Mouse (Mus musculus) brain, embryonic 18.5 days (tissue): ENCODE measurements around the gene Zmynd11.

ENCODE experiments used
- DNase-seq: peaks from one replicate; pipeline ENCODE4 v3.0.0-alpha.2; 2012; ENCODE audit warnings: low read depth, low spot score

Gene Zmynd11

DNA sequence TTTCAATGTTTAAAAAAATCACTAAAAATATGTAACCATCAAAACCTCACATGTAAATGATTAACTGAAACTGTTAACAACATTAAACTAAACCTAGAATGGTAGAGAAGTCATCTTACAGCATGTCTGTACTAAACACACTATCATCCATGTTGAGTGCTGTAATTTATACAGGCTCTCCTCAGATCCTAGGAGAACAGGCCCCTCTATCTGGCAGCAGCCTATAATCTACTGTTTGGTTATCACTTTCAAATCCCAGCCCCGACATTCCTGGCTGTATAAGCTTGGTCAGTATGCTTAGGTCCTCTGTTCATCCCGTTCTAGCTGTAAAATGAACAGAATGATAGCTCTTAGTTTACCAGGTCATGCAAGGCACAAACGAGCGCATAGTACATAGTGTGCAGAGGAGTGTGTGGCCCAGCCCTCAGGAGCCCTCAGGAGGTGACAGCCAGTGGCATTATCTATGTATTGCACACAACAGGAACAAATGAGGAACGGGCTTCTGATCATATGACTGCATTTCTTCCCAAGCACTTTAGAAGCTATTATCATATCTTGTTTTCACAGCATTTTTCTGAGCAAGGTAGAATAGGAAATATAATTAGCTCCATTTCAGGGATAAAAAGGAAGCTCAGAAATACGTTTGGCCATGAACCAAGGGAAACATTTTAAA is 51.5 kb downstream of the Zmynd11 start:
- no peak for DNase-seq

DNA sequence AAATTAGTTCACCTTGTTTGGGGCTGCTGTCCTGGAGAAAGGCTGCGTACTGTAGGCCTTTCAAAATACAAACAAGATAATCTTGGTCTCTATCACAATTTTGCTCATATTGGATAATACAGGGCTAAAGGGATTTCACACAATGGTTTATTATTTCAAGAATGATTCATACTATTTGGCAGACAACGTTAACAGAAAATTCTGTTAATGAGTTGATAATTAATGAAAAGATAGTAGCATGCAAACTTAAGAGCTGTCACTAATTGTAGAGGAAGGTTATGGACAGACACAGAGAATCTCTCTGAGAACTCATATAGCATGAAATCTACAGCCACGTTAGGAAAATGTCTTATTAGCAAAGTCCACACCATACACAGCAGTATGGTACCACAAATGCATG is 52.2 kb downstream of the Zmynd11 start:
- DNase-seq, result no peak

DNA sequence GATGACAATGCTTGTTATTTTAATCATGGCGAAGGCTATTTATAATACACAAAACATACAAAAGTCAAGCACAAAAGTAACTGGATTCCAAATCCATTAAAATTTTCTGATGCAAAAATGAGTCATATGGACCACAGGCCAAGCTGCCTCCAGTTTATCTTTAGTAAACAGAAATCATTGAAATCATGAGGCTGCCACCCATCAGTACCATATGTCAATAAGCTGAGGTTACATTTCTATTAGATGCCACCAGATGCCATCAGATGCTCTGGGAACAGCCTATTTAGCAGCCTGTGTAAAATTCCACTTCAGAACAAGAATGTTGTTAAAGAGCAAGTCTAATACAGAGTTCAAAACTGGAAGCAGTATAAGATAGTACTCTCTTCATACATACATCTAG is 52.7 kb downstream of the Zmynd11 start:
- no peak for DNase-seq

DNA sequence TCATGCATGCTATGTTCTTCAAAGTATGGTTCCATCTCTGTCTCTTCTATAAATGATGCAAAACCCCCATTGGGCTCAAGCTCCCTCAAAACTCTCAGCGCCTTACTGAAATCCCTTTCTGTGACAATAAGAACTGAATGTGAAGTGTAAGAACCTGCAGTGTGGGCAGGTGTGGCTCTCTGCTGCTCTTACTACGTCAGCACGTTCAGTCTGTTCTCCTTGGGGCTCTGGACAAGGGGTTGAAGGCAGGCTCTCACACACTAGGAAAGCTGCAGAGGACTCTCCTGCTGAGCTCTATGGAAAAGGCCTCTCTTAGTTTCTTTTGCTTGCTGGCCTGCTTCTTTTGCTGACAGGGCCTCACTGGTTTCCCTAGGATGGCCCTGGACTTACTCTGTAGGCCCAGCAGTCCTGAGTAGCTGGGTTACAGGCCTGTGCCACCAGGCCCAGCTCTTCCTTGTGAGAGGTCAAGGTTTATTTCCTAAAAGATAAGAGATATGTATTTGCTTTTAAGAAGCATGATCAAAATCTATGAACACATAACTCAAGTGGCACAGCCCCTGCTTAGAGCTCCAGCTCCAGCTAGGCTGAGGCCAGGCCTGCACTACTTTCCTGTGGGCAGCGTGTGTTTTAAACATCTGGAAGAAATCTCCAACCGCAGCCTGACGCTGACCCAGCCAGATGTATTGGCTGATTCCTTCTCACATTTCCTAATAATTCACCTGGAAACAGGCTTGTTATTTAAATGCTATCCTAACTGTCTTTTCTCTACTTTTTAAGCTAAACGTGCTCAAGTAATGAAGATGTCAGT is 56.5 kb downstream of the Zmynd11 start:
- no peak for DNase-seq

DNA sequence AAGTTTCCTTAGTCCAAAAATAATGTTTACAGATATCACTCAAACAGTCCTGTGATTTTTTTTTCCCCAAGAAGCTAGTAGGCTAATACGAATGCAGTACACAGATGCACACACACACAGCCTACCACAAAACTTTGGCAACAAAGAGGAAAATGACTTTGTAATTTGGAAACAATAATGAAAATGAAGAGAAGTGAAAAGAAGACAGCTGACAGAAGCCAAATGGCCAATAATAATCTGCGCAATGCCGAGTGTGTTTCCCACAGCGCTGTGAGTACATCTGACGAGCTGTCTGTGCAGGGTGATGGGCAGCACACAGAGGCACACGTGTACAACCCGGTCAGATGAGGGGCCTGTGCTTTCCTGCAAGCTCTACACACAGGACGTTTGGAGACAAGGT is 58.4 kb downstream of the Zmynd11 start:
- no peak for DNase-seq

DNA sequence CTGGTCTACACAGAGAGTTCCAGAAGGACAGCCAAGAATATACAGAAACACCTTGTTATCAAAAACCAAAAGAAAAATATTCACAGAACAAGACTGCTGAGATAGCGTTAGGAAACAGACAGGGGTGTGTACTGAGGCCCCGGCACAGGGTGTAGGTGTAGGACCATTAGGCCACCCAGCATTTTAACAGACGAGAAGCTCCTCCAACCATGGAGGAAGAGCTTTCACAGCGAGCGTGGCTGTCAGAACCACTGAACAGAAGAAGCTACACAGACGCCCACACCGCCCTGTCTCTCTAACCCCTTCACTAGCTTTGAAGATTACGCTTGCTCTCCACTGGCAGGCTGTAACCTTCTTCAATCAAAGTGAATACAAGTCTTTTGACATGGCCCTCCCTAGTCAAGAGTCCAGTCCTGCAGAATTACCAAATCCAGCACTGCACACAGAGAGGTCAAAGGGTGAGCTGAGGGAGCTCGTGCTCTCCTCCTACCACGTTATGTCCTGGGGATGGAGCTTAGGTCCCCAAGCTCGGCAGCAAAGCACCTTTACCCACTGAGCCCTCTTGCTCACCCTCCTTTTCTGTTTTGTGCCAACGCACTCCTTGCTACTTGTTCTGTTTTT is 62.4 kb downstream of the Zmynd11 start:
- no peak for DNase-seq

DNA sequence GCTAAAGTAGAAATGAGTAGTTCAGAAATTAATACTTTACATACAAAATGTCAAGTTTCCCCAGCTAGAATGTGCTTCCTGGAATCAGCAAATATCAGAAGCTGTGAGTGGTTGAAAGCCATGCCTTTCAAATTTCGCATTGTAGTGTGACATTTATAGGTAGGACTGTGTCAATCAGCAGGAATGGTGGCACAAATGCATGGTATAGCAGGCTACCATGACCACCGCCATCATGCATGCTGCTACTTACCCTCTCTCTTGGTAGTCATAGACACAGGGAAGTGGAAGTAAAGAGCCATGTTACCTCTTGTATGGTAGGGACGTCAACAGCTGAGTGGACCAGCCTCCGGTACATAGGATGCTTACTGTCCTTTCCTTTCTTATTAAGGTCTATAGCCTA is 67.8 kb downstream of the Zmynd11 start:
- no peak for DNase-seq

DNA sequence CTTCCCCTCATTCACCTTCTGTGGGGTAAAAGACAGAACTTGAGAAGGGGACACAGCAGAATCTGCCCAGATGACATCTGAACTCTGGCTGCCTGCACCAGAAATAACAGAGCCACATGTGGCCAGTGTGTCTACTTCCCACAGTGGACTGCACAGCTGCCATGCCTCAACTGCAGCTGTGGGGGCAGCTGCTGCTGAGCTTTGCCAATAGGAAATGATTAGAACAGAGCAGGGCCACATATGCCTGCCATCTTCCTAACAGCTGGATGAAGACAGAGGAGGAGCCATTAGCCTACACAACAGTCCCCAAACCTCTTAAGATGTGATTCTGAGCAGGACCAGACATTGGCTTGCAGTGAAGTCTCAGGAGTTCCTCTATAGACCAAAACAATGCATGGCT is 69.3 kb downstream of the Zmynd11 start:
- DNase-seq, result no peak

DNA sequence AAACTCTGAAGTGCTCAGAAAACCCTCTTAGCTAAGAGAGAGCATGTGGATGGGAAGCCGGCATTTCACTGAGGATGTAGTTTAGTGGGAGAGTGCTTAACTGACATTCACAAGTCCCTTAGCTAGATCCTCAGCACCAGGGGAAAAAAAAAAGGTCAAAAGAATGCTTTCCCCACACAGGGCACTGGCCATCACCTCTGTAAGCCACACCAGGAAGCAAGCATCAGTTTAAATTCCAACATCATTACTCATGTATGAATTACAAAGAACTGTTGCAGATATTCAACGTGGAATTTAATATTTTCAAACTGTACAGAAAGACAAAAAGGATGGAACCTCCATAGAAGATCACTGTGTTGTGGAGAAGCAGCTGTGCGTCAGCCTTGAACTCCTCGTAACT is 69.7 kb downstream of the Zmynd11 start:
- no peak for DNase-seq

DNA sequence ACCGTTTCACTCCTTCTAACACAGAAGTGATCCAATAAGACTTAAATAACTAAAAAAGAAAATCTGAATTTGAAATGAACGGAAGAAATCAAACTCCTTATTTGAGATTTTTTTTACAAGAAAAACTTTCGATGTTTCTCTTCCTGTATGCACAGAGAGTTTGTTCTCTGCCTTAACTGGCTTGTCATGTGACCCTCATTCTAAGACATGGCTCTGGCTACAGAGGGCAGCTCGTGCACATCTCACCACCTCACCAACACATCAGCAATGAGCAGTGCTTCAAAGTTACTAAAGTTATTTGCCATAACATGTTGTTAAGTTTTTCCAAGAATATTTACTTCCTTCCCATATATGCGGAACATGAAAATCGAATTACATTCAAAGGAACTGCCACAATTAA is 70.5 kb downstream of the Zmynd11 start:
- no peak for DNase-seq

DNA sequence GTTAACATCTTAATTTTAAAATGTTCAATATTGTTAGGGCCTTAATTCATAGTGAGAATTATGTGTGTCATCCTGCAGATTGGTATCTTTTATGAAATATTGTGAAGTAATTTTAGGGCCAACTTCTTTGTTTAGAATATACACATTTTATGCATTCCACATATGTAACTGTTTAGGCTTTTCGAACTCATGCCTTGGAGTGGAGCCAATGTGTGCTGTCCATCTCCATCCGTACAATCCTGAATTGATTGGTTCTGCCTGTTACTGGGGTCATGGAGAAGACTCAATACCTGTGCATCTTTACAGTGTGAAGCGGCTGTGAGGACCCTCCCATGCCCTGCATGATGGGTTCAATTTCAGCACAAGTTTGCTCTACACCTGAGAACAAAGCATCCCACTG is 72.3 kb downstream of the Zmynd11 start:
- DNase-seq, result no peak

DNA sequence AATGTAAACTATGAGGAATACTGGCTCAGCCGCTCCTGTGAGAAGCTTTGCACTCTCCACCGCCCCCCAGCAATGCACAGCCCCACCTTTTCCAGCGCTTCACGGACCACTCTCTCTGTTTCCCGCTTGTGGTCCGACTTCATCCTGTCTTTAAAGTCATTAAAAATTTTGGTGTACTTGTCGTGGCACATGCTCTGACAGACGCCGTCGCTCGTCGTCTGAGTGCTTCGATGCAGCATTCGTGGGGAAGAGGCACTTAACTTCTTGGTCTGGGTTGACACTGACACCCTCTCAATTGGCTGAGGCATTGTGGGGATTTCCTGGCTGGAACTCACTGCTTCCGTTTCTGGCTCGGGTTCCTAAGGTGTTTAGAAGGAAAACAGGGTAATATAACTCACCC is 75.8 kb downstream of the Zmynd11 start:
- DNase-seq, result no peak

DNA sequence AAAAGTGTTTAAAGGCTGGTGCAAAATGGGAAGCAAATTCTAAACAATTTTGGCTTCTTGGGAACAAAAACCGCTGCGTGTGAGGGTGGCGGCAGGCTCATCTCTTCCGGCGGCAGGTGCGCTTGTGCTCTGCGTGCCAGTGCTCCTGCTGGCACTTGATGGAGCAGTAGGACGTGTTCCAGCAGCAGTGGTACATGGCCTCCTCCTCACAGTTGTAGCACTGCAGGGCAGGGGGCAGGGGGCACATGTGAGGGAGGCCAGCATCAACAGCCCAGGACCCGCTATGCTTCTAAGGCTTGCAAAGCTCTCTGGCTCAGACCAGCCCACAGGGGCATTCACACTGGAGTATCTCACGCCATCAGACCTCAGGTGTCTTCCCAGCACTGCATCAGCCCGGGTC is 78.4 kb downstream of the Zmynd11 start:
- no peak for DNase-seq

DNA sequence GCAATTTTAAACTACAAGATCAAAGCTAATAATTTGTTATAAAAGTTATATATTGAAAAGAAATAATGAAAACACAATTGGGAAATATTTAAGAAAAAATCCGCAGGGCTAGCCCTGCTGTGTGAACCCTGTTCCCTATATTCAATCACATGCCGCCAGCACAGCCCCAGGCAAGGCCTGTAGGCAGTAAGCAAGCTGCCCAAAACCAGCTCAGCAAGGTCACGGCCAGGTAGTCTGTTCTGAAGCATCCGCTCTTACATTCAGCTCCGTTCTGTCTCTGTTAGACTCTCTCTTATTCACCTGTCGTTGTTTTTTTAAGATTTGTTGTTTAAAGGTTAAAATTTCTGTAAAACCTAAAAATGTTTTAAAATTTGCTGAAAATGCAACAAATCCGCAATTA is 78.9 kb downstream of the Zmynd11 start:
- DNase-seq, result no peak

DNA sequence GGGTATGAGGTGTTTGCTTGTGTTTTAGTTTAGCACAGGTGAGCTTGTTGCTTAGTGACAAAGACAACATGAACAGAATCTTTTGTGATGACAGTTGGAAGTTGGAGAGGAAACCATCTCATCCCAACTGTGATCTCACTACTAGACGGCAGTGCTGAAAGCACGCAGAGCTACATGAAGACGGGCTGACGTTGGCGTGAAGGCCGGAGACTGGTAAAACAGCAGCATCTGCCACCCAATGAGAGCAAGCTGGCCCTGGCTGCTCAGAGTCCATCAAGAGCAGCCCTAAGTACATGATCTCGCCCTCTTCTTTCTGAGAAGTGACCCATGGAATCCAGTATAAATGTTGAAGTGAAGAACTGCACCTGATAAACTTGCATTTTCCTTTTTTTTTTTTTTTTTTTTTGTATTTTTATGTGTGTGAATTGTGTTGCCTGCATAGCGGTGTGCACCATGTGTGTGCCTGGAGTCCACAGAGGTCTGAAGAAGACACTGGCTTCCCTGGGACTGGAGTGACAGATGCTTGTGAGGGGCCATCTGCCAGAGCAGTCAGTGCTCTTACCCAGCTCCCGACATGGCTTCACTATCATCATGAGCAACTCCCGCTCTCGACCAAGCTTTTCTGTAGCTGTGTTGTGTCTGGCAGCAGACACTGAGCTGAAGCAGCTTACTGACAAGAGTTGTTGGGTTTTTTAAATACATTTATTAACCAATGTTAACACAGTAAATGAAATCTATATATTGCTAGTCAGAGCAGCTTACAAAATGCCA is 80.8 kb downstream of the Zmynd11 start:
- no peak for DNase-seq

DNA sequence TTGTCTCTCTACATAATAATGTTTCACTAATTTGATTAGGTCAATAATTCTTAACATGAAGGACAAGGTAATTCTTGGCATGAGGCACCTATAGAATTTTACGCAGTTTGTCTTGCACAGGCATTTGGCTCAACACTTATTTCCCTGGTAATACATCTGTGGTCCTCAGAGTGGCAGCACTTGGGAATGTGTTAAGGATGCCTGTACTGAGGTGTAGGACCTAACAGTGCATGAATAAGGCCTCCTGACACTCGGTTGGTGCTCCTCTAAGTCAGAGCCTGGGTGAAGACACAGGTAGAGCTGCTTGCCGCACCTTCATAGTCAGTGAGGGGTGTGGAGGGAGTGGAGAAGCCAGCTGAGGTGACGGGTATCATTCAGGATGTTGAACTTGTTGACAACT is 81.8 kb downstream of the Zmynd11 start:
- DNase-seq, result no peak

DNA sequence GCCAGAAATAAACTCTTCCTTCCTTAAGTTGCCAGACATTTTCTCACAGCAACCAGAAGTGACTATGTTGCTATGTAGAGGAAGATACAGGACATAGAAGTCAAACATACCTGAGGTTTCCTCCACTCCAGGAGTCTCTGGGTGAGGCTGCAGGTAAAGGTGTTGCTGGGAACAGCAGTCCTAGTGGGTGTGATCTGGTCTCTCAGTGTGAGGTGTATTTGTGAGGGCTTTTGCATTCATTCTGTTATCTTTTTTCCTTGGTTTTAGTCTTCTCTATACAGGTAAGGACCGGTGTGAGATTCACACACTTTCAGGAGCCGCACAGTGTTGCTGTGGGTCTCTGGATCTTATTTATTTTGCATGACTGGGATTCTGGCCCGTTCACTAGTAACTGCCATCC is 83.6 kb downstream of the Zmynd11 start:
- DNase-seq, result no peak

DNA sequence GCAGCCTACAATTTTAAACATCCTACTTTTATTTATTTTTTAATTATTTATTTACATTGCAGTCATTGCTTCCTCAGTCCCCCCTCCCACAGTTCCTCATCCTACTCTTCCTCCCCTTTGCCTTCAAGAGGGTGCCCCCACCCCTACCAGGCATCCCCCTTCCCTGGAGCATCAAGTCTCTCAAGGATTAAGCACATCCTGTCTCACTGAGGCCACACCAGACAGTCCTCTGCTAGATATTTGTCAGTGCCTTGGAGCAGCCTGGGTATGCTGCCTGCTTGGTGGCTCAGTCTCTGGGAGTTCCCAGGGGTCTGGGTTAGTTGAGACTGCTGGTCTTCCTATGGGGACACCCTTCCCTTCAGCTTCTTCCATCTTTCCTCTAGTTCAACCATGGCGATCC is 91.0 kb downstream of the Zmynd11 start:
- DNase-seq, result no peak

DNA sequence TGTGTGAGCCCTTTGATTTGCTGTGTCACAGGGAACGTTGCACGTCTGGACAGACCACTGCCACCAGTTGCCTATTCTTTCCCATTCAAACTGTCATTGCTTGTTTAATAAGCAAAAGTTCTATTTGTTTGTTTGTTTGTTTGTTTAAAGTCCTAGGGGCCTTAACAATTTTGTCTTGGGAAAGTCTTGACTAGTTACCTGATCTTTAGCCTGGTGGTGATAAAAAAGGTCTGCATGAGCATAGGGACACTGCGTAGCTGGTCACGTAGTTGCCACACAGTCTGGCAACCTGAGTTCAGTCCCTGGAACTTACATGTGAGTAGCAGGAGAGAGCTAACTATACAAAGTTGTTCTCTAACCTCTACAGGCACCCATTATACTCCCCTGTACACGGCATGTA is 95.9 kb downstream of the Zmynd11 start:
- DNase-seq, result no peak

DNA sequence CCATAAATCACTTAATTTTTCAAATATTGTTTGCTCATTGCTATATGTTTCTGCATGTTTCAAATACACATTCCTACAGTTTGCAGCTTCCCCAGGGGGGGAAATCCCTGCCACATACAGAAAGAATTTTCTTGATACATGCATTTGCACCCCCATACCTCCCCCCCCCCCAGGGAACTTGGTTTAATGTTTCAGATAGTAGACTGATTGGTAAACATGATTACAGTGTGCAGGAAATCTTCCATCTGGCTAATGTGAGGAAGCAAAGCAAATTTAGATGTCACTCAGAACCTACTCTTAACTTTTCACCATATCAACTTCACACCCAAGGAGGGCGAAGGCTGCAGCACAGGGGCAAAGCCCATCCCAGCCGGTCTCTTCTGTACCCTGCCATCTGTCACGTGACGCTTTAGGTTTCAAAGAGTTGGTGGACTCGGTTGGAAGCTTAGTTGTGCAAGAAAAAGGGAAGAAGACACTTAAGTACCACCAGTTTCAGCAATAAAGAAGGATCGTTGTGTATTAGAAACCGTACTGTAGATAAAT is 97.1 kb downstream of the Zmynd11 start:
- no peak for DNase-seq

DNA sequence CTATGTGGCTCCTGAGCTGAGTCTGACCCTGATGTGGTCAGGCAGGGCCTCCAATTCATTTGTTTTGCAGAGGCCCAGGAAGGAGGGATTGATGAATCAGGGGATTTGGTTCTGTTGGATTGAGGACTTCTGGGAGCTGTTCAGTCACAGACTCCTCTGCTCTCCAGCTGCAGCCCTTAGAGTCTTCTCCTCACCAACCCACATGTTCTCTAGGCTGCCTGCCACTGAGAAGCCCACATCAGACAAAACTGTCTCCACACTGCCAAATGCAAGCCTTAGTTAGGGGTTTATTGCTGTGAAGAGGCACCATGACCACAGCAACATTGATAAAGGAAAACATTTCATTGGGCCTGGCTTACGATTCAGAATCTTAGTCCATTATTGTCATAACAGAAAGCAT is 101.5 kb downstream of the Zmynd11 start:
- DNase-seq, result no peak

DNA sequence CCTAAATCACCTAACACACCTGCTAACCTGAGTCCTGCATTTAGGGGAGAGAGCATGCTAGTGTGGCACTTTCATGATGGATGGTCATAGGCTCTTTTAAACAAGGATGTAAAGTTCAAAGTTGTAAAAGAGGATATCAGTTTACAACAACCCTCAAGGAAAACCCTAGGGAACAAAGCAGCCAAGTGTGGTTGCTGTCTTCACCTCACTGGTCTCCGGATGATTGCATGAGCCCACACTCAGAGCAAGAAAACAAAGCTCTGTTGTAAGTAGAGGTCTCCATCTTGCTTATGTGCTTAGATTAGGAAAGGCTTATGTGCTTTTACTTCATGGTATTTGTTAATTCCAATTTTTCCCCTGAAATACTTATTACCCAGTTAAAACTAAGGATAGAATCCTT is 104.4 kb downstream of the Zmynd11 start:
- no peak for DNase-seq
